Mouse (Mus musculus) heart, embryonic 14.5 days (tissue): ENCODE results near the gene Lifr. TPM values are rescaled to one million over a fixed set of nuclear protein-coding genes. Genes with fewer than 3 reads are reported as not detected.
A peak's percentile ranks its signal among the peaks of the same experiment; 100 is the strongest.

Experiments
- ATAC-seq: fragments of 200-750 bp; cut with Nextera tagmentation; 2 replicates; pipeline ENCODE4 v1.8.0; 2017; ENCODE audit warnings: low read depth, moderate TSS enrichment; ENCODE audit not compliant: insufficient number of reproducible peaks, insufficient read depth, low FRiP score
- H3K27ac ChIP-seq, 2 experiments: fragments of 200-500 bp in 1 of 2; fragments of 300-500 bp in 1 of 2; sonication (generic) in 1 of 2; replicated peaks in 1 of 2; 2 replicates each; pipeline ENCODE4 v1.5.1; 2012 to 2014; ENCODE audit warnings: low read depth in 2 of 2, low read length in 2 of 2, control low read depth in 1 of 2, mild to moderate bottlenecking in 1 of 2, mixed read lengths in 1 of 2; ENCODE audit not compliant: control insufficient read depth in 1 of 2, insufficient read depth in 1 of 2
- H3K27me3 ChIP-seq: fragments of 300-500 bp; sonication (generic); 2 replicates; pipeline ENCODE4 v1.6.1; 2014; ENCODE audit warnings: mild to moderate bottlenecking, low read length, control low read depth; ENCODE audit not compliant: control insufficient read depth, insufficient read depth
- H3K36me3 ChIP-seq: fragments of 300-500 bp; sonication (generic); 2 replicates; pipeline ENCODE4 v1.6.1; 2014; ENCODE audit warnings: mild to moderate bottlenecking, control low read depth, low read length, mixed read lengths; ENCODE audit not compliant: control insufficient read depth, insufficient read depth
- H3K4me1 ChIP-seq, 2 experiments: fragments of 200-500 bp in 1 of 2; fragments of 300-500 bp in 1 of 2; sonication (generic) in 1 of 2; 2 replicates each; pipeline ENCODE4 v1.6.1; 2012 to 2014; ENCODE audit warnings: low read length in 2 of 2, control low read depth in 1 of 2, mixed read lengths in 1 of 2; ENCODE audit not compliant: control insufficient read depth in 2 of 2, insufficient read depth in 2 of 2
- H3K4me2 ChIP-seq: fragments of 300-500 bp; sonication (generic); 2 replicates; pipeline ENCODE4 v1.6.1; 2014; ENCODE audit warnings: mild to moderate bottlenecking, low read length
- H3K4me3 ChIP-seq, 2 experiments: fragments of 200-500 bp in 1 of 2; fragments of 300-500 bp in 1 of 2; sonication (generic) in 1 of 2; 2 replicates each; pipeline ENCODE4 v1.5.1; 2012 to 2014; ENCODE audit warnings: low read length in 2 of 2, mild to moderate bottlenecking in 2 of 2, control low read depth in 1 of 2, low read depth in 1 of 2, moderate library complexity in 1 of 2; ENCODE audit not compliant: control insufficient read depth in 1 of 2, insufficient read depth in 1 of 2
- H3K9ac ChIP-seq: fragments of 300-500 bp; sonication (generic); 2 replicates; pipeline ENCODE4 v1.6.1; 2014; ENCODE audit warnings: mild to moderate bottlenecking, low read length
- H3K9me3 ChIP-seq: fragments of 300-500 bp; sonication (generic); 2 replicates; pipeline ENCODE4 v1.6.1; 2016; ENCODE audit warnings: low read length, control low read depth; ENCODE audit not compliant: control insufficient read depth
- WGBS: fragments of 180-500 bp; shearing (Covaris S2); extraction: QIAGEN DNeasy Blood & Tissue Kit; methylation state at CpG from one replicate; pipeline ENCODE4 v1.1.7; 2014; 5-methylcytosine and 5-hydroxymethylcytosine counted together
- polyA plus RNA-seq: library from polyadenylated mRNA; unstranded; fragments of >200 nt; fragmentation: Nextera tagmentation; extraction: Ambion mirVana; gene quantifications from 2 replicates; pipeline ENCODE4 v1.2.1, GENCODE M21; 2014

The Lifr gene
- polyA plus RNA-seq, 1 experiment from 2014 or later = 36.4 TPM

- H3K4me2 ChIP-seq = peak overlapping the region; percentile 7; the same call in 1 of the 2 replicates
- WGBS = 11% methylated on average over 2 of the region's 2 CpGs
- no peak for ATAC-seq
- peaks cover 75% of the 10 kb centered on the region for H3K36me3 ChIP-seq
- H3K9ac ChIP-seq = no peak overlapping the region
- no peaks in the 10 kb centered on the region for H3K9me3 ChIP-seq
- peak overlapping the region; percentile 45 to 56; a peak in 3 of 4 replicates for H3K27ac ChIP-seq
- H3K4me1 ChIP-seq = peaks cover 8 to 12% of the 10 kb centered on the region in 2 experiments
- H3K27me3 ChIP-seq = no peaks in the 10 kb centered on the region
- H3K4me3 ChIP-seq = no peak overlapping the region
These were observed 82.5 kb downstream of the Lifr start for GRCm38 (mm10) chr15:7172875-7173274.

- H3K4me3 ChIP-seq = no peak overlapping the region
- no peaks in the 10 kb centered on the region for H3K27me3 ChIP-seq
- WGBS = 48% methylated on average over 7 of the region's 7 CpGs
- H3K4me2 ChIP-seq = peak overlapping the region; percentile 7; the same call in 1 of the 2 replicates
- peak overlapping the region; percentile 56 to 66; a peak in 3 of 4 replicates for H3K27ac ChIP-seq
- H3K36me3 ChIP-seq = peaks cover 77% of the 10 kb centered on the region
- ATAC-seq = 0 out of 2 replicates have a peak, but pooled peaks have one; percentile 54
- no peak overlapping the region for H3K9ac ChIP-seq
- H3K4me1 ChIP-seq = peaks cover 7 to 11% of the 10 kb centered on the region in 2 experiments
- no peaks in the 10 kb centered on the region for H3K9me3 ChIP-seq
These were observed 82.9 kb downstream of the Lifr start for GRCm38 (mm10) chr15:7173346-7173745.

GRCm38 (mm10) chr15:7173776-7174175, 83.4 kb downstream of the Lifr start:
- no peak overlapping the region for H3K9ac ChIP-seq
- no peaks in the 10 kb centered on the region for H3K27me3 ChIP-seq
- WGBS = 84% methylated on average over 8 of the region's 8 CpGs
- no peaks in the 10 kb centered on the region for H3K9me3 ChIP-seq
- H3K36me3 ChIP-seq = peaks cover 75% of the 10 kb centered on the region
- H3K4me1 ChIP-seq = peaks cover 7 to 11% of the 10 kb centered on the region in 2 experiments
- H3K4me3 ChIP-seq = no peak overlapping the region
- no peak overlapping the region for H3K27ac ChIP-seq
- no peak for ATAC-seq
- H3K4me2 ChIP-seq = no peak overlapping the region

GRCm38 (mm10) chr15:7180576-7180975, 90.2 kb downstream of the Lifr start:
- Histone ChIP-seq H3K27ac (no peak overlapping the region), H3K9ac (no peak overlapping the region), H3K4me2 (no peak overlapping the region), H3K9me3 (no peaks in the 10 kb centered on the region), H3K36me3 (peaks cover 81% of the 10 kb centered on the region), H3K4me3 (no peak overlapping the region), H3K27me3 (no peaks in the 10 kb centered on the region), H3K4me1 (no peaks in the 10 kb centered on the region)
- no peak for ATAC-seq
- 84% methylated on average over 6 of the region's 6 CpGs for WGBS

GRCm38 (mm10) chr15:7187682-7188081, 97.3 kb downstream of the Lifr start:
- Histone ChIP-seq H3K4me1 (peaks cover 12 to 21% of the 10 kb centered on the region in 2 experiments), H3K36me3 (peaks cover 86% of the 10 kb centered on the region), H3K9me3 (no peaks in the 10 kb centered on the region), H3K9ac (no peak overlapping the region), H3K27ac (no peak overlapping the region), H3K4me3 (no peak overlapping the region), H3K4me2 (no peak overlapping the region), H3K27me3 (no peaks in the 10 kb centered on the region)
- 86% methylated on average over 6 of the region's 6 CpGs for WGBS
- ATAC-seq = no peak

GRCm38 (mm10) chr15:7189678-7190454, 99.5 kb downstream of the Lifr start:
- Histone ChIP-seq H3K4me1 (peaks cover 17 to 36% of the 10 kb centered on the region in 2 experiments), H3K27me3 (no peaks in the 10 kb centered on the region), H3K27ac (peak overlapping the region; percentile 85 to 87), H3K9ac (no peak overlapping the region), H3K4me3 (no peak overlapping the region), H3K4me2 (no peak overlapping the region), H3K36me3 (peaks cover 72% of the 10 kb centered on the region), H3K9me3 (no peaks in the 10 kb centered on the region)
- ATAC-seq = peak; percentile 77
- 49% methylated on average over 22 of the region's 22 CpGs for whole genome bisulfite sequencing

- H3K4me2 ChIP-seq = no peak overlapping the region
- 66% methylated on average over 4 of the region's 4 CpGs for WGBS
- H3K27me3 ChIP-seq = no peaks in the 10 kb centered on the region
- H3K9me3 ChIP-seq = no peaks in the 10 kb centered on the region
- H3K4me3 ChIP-seq = no peak overlapping the region
- H3K4me1 ChIP-seq = peaks cover 17 to 43% of the 10 kb centered on the region in 2 experiments
- ATAC-seq = no peak
- H3K27ac ChIP-seq = 0 out of 4 replicates have a peak overlapping the region, but pooled peaks of 1 of the 2 experiments have one; percentile 25
- H3K36me3 ChIP-seq = peaks cover 60% of the 10 kb centered on the region
- no peak overlapping the region for H3K9ac ChIP-seq
These were observed 100.7 kb downstream of the Lifr start for GRCm38 (mm10) chr15:7191074-7191473.
